Mouse (Mus musculus): ENCODE measurements around the gene L3mbtl4. TPM values are rescaled to one million over a fixed set of nuclear protein-coding genes. Genes with fewer than 3 reads are reported as not detected.
"Not testable (repeated sequence)": the region's sequence is repeated elsewhere in the genome, so short reads cannot be mapped to it uniquely, and the experiment has no call there.

L3mbtl4 gene
- polyA plus RNA-seq, 1 experiment from 2014 or later = 0.11 TPM

GRCm38 (mm10) chr17:68308381-68308780 is 34.8 kb downstream of the L3mbtl4 start:
- Histone ChIP-seq H3K4me1 (no peaks in the 10 kb centered on the region), H3K27ac (no peak overlapping the region), H3K27me3 (ENCODE audit: poor library complexity, severe bottlenecking) (no peaks in the 10 kb centered on the region), H3K4me3 (no peak overlapping the region), H3K36me3 (replicated peaks) (no peaks in the 10 kb centered on the region), H3K9me3 (no peaks in the 10 kb centered on the region)
- 94% methylated on average over 6 of the region's 6 CpGs for WGBS
- no peak for DNase-seq (ENCODE audit: extremely low spot score, low spot score)

- DNase-seq (ENCODE audit: extremely low spot score, low spot score) = no peak
- no peak overlapping the region for H3K27ac ChIP-seq
- no peak overlapping the region for H3K4me3 ChIP-seq
- H3K27me3 ChIP-seq (ENCODE audit: poor library complexity, severe bottlenecking) = no peaks in the 10 kb centered on the region
- no peaks in the 10 kb centered on the region for H3K4me1 ChIP-seq
- H3K36me3 ChIP-seq (replicated peaks) = no peaks in the 10 kb centered on the region
- WGBS = 85% methylated on average over 5 of the region's 5 CpGs
- no peaks in the 10 kb centered on the region for H3K9me3 ChIP-seq
Measured at GRCm38 (mm10) chr17:68312286-68312927, 38.8 kb downstream of the L3mbtl4 start.

GRCm38 (mm10) chr17:68320940-68321339 is 47.3 kb downstream of the L3mbtl4 start:
- WGBS = 91% methylated on average over 8 of the region's 8 CpGs

GRCm38 (mm10) chr17:68322607-68323006 is 49.0 kb downstream of the L3mbtl4 start:
- peaks cover 5% of the 10 kb centered on the region for H3K4me1 ChIP-seq
- no peak for DNase-seq (ENCODE audit: extremely low spot score, low spot score)
- H3K4me3 ChIP-seq = no peak overlapping the region
- no peaks in the 10 kb centered on the region for H3K36me3 ChIP-seq (replicated peaks)
- no peak overlapping the region for H3K27ac ChIP-seq
- H3K9me3 ChIP-seq = no peaks in the 10 kb centered on the region
- H3K27me3 ChIP-seq (ENCODE audit: poor library complexity, severe bottlenecking) = no peaks in the 10 kb centered on the region
- WGBS = 82% methylated on average over 3 of the region's 3 CpGs

More at GRCm38 (mm10) chr17:68320940-68321339, 47.3 kb downstream of the L3mbtl4 start:
- no peak overlapping the region for H3K27ac ChIP-seq
- H3K36me3 ChIP-seq (replicated peaks) = no peaks in the 10 kb centered on the region
- H3K4me3 ChIP-seq = no peak overlapping the region
- no peaks in the 10 kb centered on the region for H3K27me3 ChIP-seq (ENCODE audit: poor library complexity, severe bottlenecking)
- H3K9me3 ChIP-seq = no peaks in the 10 kb centered on the region
- H3K4me1 ChIP-seq = peaks cover 5% of the 10 kb centered on the region
- DNase-seq (ENCODE audit: extremely low spot score, low spot score) = no peak

- DNase-seq (ENCODE audit: extremely low spot score, low spot score) = no peak
- no peaks in the 10 kb centered on the region for H3K27me3 ChIP-seq (ENCODE audit: poor library complexity, severe bottlenecking)
- no peak overlapping the region for H3K4me3 ChIP-seq
- H3K9me3 ChIP-seq = no peaks in the 10 kb centered on the region; the same call in none of the 2 replicates
- 85% methylated on average over 5 of the region's 5 CpGs for WGBS
- no peak overlapping the region for H3K27ac ChIP-seq
- no peaks in the 10 kb centered on the region for H3K4me1 ChIP-seq
- no peaks in the 10 kb centered on the region for H3K36me3 ChIP-seq (replicated peaks)
Measured at GRCm38 (mm10) chr17:68332225-68332624, 58.6 kb downstream of the L3mbtl4 start.

- H3K36me3 ChIP-seq (replicated peaks) = no peaks in the 10 kb centered on the region
- H3K9me3 ChIP-seq = no peaks in the 10 kb centered on the region; the same call in none of the 2 replicates
- no peaks in the 10 kb centered on the region for H3K4me1 ChIP-seq
- DNase-seq (ENCODE audit: extremely low spot score, low spot score) = no peak
- H3K27me3 ChIP-seq (ENCODE audit: poor library complexity, severe bottlenecking) = no peaks in the 10 kb centered on the region
- WGBS = 76% methylated on average over 3 of the region's 3 CpGs
- no peak overlapping the region for H3K4me3 ChIP-seq
- no peak overlapping the region for H3K27ac ChIP-seq
Measured at GRCm38 (mm10) chr17:68333382-68333781, 59.8 kb downstream of the L3mbtl4 start.

GRCm38 (mm10) chr17:68338917-68339553 is 65.4 kb downstream of the L3mbtl4 start:
- no peak overlapping the region for H3K4me3 ChIP-seq
- H3K27me3 ChIP-seq (ENCODE audit: poor library complexity, severe bottlenecking) = no peaks in the 10 kb centered on the region
- H3K9me3 ChIP-seq = no peaks in the 10 kb centered on the region
- no peak for DNase-seq (ENCODE audit: extremely low spot score, low spot score)
- no peaks in the 10 kb centered on the region for H3K4me1 ChIP-seq
- WGBS = 81% methylated on average over 3 of the region's 3 CpGs
- H3K36me3 ChIP-seq (replicated peaks) = no peaks in the 10 kb centered on the region
- no peak overlapping the region for H3K27ac ChIP-seq

GRCm38 (mm10) chr17:68357687-68358086 is 84.1 kb downstream of the L3mbtl4 start:
- Histone ChIP-seq H3K36me3 (replicated peaks) (no peaks in the 10 kb centered on the region), H3K27me3 (ENCODE audit: poor library complexity, severe bottlenecking) (no peaks in the 10 kb centered on the region), H3K4me1 (no peaks in the 10 kb centered on the region), H3K4me3 (no peak overlapping the region), H3K9me3 (no peaks in the 10 kb centered on the region), H3K27ac (no peak overlapping the region)
- 58% methylated on average over 1 of the region's 1 CpGs for WGBS
- no peak for DNase-seq (ENCODE audit: extremely low spot score, low spot score)

GRCm38 (mm10) chr17:68371101-68371500 is 97.5 kb downstream of the L3mbtl4 start:
- Histone ChIP-seq H3K36me3 (replicated peaks) (no peaks in the 10 kb centered on the region), H3K4me1 (no peaks in the 10 kb centered on the region), H3K4me3 (no peak overlapping the region), H3K9me3 (no peaks in the 10 kb centered on the region), H3K27ac (no peak overlapping the region), H3K27me3 (ENCODE audit: poor library complexity, severe bottlenecking) (no peaks in the 10 kb centered on the region)
- WGBS = 100% methylated on average over 1 of the region's 1 CpGs
- no peak for DNase-seq (ENCODE audit: extremely low spot score, low spot score)

GRCm38 (mm10) chr17:68388481-68388880 is 114.9 kb downstream of the L3mbtl4 start:
- H3K4me1 ChIP-seq = no peaks in the 10 kb centered on the region
- WGBS = 54% methylated on average over 5 of the region's 5 CpGs

GRCm38 (mm10) chr17:68405993-68406392 is 132.4 kb downstream of the L3mbtl4 start:
- Histone ChIP-seq H3K4me3 (no peak overlapping the region), H3K27me3 (ENCODE audit: poor library complexity, severe bottlenecking) (no peaks in the 10 kb centered on the region), H3K9me3 (no peaks in the 10 kb centered on the region), H3K4me1 (no peaks in the 10 kb centered on the region), H3K27ac (no peak overlapping the region), H3K36me3 (replicated peaks) (no peaks in the 10 kb centered on the region)
- no peak for DNase-seq (ENCODE audit: extremely low spot score, low spot score)
- whole genome bisulfite sequencing = 75% methylated on average over 1 of the region's 1 CpGs

More at GRCm38 (mm10) chr17:68388481-68388880, 114.9 kb downstream of the L3mbtl4 start:
- H3K9me3 ChIP-seq = no peaks in the 10 kb centered on the region
- H3K36me3 ChIP-seq (replicated peaks) = no peaks in the 10 kb centered on the region
- no peak for DNase-seq (ENCODE audit: extremely low spot score, low spot score)
- no peaks in the 10 kb centered on the region for H3K27me3 ChIP-seq (ENCODE audit: poor library complexity, severe bottlenecking)
- H3K27ac ChIP-seq = no peak overlapping the region
- no peak overlapping the region for H3K4me3 ChIP-seq

- not testable (repeated sequence) for H3K4me3 ChIP-seq; DNase-seq (ENCODE audit: extremely low spot score, low spot score); H3K27me3 ChIP-seq (ENCODE audit: poor library complexity, severe bottlenecking); H3K4me1 ChIP-seq; H3K9me3 ChIP-seq; H3K27ac ChIP-seq; H3K36me3 ChIP-seq (replicated peaks)
- WGBS = 73% methylated on average over 1 of the region's 1 CpGs
Measured at GRCm38 (mm10) chr17:68407121-68407520, 133.5 kb downstream of the L3mbtl4 start.

- Histone ChIP-seq H3K36me3 (replicated peaks) (no peaks in the 10 kb centered on the region), H3K27ac (no peak overlapping the region), H3K9me3 (no peaks in the 10 kb centered on the region), H3K27me3 (ENCODE audit: poor library complexity, severe bottlenecking) (no peaks in the 10 kb centered on the region), H3K4me3 (no peak overlapping the region), H3K4me1 (no peaks in the 10 kb centered on the region)
- DNase-seq (ENCODE audit: extremely low spot score, low spot score) = no peak
- 81% methylated on average over 12 of the region's 12 CpGs for WGBS
Measured at GRCm38 (mm10) chr17:68422663-68423498, 149.3 kb downstream of the L3mbtl4 start.
